Mouse (Mus musculus): ENCODE measurements around the gene S100a13.

S100a13 gene

DNA sequence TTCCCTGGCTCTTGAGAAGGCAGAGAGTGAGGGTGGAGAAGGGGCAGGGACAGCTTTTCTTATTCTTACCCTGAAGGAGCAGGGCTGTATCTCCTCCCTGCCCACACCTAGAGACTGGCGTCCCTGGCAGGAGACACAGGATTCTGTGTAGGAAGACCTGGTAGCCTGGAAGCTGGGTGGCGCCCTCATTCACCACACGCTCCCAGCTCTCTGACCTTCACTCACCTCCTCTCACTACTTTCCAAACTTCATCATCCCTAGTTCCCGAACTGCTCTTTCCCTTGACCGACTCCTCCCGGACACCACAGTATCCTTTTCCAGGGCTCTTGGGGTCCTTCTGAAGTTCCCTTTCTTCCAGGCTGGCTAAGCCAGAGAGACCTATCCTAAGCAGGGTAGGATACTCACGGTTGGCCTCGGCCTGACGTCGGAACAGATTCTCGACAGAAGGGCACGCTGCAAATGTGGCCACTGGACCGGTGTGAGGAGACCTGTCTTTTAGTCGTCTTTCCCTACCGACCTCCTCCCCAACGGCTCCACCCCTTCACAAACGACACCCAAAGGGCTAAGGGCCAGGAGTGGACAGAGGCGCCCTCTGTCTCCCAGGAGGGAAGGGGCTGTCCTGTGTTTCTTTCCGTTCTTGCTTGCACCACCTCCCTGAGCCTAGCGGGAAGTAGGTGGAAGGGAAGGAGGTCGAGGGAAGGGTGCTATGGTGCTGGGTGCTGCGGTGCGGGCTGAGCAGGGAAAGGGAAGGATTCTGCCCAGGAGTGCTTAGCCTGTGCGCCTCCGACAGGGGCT, at the start of gene S100a13, which contains the start of gene S100a1:
S100a13 (plus strand) TSS at position 640 of the 795 bp plus-strand sequence.
S100a1 (minus strand) TSS at position 597 of the 795 bp plus-strand sequence.
- peak; percentile 52 for DNase-seq

DNA sequence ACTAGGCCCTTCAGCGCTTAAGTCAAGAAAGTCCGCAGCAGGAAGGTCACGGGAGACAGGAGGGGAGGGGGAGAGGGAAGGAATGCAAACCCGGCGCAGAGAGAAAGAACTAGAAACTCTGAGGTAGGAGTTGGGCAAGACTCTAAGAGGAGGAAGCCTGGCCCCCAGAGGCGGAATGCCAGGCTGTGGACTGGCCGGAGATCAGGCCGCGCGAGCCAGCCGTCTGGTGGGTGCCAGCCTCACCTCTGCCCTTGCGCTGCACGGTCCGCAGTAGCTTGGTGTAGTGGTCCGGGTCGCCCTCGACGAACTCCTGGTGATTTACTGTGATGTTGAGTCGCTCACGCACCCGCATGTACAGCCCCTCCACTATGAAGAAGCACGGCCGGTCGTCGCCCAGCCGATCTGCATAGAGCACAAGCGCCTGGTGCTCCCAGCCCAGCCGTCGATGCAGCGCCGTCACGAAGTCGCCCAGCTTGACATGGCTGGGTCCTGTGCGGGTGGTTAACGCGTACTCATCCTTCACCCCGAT, 49.6 kb upstream of the S100a13 start:
- DNase-seq: no peak

DNA sequence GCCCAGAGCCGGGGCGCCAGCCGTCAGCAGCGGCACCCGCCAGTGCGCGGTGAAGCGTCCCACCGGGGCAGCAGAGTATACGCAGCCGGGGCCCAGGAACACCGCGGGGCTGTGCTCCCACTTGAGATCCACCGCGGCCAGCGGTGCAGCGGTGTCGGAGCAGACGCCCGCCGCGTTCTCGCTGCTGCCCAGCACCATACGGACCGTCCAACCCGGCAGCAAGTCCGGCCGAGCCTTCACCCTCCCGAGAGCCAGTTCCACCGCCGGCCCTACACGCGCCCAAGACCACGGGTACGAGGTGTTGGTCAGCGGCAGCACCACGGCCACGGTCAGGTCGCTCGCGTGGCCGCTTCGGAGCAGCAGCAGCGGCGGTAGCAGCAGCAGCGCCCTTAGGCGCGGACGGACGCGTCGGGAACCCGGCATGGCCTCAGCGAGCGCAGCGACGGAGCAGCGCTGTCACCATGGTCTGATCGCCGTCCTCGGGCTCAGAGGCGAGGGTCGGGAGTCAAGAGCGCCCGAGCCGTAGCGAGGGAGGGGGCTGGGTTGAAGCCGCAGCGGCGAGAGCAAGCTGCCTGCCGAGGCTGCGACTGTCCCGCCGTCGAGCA, 49.1 kb upstream of the S100a13 start:
- DNase-seq: no peak

DNA sequence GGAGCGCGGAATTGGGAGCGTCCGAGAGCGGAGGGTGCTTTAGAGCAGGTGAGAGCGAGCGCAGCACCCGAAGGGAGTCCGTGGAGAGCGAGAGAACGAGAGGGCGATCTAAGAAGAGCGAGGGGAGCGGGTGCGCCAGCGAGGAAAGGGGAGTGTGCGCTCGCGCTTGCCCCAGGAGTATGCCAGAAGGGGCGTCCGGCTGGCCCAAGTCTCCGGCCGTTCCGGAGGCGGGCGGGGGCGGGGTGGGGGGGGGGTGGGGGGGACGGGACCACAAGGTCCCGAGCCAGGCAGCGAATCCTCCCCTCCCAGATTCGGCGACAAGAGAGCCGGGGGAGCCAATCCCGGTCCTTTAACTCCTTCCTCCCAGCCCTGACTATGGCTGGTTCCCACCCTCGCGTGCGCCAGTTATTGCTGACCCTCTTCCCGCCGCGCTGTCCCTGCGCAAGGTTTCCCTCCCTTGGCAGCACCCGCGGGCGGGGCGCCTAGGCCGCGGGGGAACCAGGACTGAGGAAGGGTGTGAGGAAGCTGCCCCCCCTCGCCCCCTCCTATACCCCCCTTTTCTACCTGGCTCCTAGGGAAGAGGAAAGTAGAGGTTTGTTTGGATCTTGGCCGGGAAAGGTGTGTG, 48.4 kb upstream of the S100a13 start, which contains the start of gene Npr1:
Npr1 (minus strand) TSS at position 181 of the 625 bp plus-strand sequence.
- DNase-seq: peak; percentile 21

DNA sequence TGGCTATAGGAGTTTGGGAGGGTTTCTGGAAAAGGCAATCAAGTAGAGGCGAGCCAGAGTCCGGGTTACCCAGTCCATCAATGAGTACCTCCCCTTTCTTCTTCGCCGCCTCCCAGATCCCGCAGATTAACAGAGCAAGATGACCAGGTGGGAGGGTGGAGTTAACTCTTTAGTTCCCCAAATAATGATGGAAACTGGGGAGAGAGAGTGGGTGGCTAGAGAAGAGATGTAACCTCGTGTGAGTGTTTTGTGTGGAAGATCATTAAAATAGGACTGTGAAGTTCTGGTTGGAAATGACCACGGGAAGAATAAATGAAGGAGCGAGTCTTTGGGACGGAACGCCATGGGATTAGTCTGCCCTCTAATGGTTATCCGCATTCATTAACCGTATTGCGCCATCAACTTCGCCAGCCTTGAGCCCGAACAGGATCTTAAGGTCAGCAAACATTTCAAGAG, 47.9 kb upstream of the S100a13 start:
- DNase-seq: peak; percentile 43

DNA sequence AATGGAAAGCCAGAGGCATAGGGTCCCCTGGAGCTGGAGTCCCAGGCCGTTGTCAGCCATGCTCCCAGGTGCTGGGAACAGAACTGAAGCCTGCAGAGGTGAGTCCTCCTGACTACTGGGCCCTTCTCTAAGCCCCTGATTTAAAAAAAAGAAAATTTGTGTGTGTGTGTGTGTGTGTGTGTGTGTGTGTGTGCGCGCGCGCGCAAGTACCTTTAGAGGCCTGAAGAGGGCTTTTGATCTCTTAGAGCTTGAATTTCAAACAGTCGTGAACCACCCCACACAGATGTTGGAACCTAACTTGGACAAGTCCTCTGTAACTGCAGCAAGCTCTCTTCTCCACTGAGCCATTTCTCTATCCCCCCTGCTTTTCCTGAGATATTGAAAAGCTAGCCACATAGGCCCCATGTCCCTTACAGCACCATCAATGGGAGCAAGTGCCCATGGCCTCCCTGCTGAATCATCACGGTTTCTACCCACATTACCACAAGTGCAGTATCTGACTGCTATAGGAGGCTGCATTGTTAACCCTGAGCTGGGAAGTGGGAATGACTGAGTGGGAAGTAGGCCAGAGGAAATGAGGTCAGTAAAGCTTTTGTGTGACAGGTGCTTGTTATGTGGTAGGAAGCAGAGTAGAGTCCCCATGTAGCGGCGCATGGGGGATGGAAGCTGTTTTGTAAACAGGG, 46.5 kb upstream of the S100a13 start:
- DNase-seq: no peak

DNA sequence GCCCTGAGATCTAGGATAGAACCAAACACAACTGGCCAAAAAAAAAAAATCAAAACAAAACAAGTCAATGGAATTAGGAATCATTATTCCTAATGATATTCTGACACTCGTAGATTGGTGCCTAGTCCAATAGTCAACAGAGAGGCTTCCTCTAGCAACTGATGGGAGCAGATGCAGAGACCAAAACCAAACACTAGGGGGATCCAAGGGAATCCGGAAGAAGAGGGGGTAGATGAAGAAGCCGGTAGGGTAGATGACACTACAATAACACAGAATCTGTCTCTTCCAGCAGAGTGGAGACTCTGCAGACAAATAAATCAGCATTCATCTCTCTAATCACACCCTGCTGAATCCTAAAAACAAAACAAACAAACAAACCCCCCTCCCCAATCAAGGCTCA, 42.0 kb upstream of the S100a13 start:
- no peak for DNase-seq

DNA sequence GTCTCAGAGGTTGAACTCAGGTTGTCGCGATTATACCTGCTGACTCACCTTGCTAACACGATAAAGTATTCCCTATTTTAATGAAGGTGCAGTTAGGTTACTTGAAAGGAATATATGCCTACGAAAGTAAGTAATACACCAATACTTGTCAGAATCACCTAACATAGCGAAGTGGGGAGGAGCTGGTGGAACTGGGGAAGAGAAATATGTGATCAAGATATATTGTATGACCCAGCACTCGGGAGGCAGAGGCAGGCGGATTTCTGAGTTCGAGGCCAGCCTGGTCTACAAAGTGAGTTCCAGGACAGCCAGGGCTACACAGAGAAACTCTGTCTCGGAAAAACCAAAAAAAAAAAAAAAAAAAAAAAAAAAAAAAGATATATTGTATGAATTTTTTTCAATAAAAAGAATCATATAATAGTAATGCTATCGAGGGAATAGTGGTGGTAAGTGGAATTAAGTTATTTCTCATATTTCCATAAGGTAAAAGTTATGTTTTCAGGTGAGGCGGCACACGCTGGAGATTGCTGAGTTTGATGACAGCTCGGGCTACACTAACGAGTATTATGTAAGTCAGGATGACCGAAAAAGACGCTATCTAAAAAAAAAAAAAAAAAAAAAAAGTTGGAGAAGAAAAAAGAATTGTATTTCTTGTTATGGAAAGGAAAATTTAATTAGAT, 38.9 kb upstream of the S100a13 start:
- peak; percentile 52 for DNase-seq

DNA sequence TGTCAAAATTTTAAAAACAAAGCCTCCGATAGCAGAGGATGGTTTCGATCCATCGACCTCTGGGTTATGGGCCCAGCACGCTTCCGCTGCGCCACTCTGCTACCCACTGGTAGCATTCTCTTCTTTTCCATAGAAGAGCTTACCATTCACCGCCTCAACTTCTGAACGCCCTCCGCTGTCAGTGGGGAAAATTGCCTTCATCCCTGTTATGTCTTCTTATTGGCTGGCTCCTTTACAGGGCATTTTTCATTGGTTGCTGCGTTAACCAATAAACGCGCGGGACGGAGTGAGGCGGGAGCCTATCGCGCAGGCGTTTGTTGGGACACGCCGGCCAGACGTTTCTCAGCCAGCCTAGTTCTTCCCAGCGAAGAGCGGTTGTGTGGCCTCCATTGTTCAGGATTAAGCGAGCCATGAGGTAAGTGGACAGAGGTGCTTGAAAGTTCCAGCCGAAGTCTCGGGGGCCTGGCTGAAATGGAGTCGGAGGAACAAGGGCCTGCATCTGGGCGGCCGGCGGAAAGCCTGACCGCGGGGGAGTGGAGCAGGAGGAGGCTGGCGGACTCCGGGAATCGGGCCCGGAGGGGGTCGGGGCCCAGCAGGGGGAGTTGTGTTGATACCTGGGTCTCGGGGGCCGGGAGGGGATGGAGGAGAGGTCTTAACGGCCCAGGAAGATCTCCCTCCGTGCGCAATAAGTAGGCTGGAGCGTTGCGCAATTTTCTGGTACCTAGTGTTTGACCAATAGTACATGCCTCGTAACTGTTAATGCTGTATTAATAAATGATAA, 38.2 kb upstream of the S100a13 start, which contains the start of gene Ilf2:
Ilf2 (plus strand) TSS at position 296 of the 781 bp plus-strand sequence.
- peak; percentile 98 for DNase-seq

DNA sequence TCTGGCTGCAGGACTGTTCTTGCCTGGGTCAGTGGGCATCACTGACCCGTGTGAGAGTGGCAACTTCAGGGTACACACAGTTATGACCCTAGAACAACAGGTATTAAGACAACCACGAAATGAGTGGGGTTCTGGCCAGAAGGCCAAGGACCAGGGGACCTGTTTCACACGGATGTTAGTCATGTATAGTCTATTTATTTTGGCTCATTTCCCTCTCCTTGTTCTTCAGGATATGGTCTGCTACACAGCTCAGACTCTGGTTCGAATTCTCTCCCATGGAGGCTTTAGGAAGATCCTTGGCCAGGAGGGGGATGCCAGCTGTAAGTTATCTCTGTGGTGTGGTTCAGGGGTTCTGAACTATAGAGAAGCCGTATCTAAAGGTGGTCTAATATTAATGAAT, 27.2 kb upstream of the S100a13 start:
- DNase-seq: no peak

DNA sequence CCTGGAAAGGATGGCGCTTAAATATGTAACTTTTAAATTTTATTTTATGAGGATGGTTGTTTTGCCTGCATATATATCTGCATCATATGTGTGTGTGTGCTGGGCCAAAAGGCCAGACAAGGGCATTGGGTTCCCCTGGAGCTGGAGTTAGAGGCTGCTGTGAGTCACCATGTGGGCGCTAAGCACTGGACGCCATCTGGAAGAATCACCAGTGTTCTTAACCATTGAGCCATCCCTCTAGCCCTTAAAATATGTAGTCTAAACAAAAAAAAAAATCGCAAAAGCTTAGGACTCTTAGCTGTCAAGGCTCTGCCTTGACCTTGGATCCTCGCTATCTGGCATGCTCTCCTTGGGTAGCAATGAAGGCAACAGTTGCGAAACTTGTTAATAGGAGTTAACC, 25.7 kb upstream of the S100a13 start:
- no peak for DNase-seq

DNA sequence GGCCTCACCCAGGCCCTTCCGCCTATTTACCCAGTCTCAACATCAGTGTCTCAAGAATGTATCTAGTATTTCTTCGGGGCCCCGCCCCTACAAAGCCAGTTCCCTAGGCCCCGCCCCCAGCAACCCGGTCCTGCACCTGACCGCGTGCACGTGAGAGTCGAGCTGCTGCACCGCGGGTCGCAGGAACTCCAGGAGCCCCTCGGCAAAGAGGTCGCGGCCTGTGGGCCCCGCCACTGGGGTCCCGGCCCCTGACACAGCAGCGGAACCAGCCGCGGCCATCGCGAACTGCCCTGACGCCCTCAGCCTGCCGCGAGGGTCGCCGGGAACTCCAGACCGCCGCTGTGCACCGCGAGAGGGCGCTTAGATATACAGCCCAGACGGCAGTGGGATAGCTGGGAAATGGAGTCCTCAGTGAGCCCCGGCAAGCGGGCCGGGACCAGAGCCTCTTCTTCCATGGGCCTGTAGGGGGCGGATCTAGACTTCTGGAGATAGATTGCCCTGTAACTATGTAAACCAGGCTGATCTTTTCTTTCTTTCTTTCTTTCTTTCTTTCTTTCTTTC, 23.5 kb upstream of the S100a13 start, which contains the start of gene Snapin:
Snapin (minus strand) TSS at position 338 of the 561 bp plus-strand sequence.
- peak; percentile 94 for DNase-seq

DNA sequence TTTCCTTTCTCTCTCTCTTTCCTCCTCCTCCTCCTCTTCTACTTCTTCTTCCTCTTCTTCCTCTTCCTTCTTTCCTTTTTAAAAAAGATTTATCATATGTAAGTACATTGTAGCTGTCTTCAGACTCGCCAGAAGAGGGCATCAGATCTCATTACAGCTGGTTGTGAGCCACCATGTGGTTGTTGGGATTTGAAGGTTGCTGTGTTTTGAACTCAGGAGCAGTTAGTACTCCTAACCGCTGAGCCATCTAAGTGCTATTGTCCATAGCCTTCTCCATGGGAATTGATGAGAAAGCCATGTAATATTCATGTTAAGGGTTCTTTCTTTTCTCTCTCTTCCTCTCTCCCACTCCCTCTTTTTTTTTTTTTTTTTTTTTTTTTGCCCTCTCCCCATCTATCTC, 22.9 kb upstream of the S100a13 start:
- peak; percentile 47 for DNase-seq

DNA sequence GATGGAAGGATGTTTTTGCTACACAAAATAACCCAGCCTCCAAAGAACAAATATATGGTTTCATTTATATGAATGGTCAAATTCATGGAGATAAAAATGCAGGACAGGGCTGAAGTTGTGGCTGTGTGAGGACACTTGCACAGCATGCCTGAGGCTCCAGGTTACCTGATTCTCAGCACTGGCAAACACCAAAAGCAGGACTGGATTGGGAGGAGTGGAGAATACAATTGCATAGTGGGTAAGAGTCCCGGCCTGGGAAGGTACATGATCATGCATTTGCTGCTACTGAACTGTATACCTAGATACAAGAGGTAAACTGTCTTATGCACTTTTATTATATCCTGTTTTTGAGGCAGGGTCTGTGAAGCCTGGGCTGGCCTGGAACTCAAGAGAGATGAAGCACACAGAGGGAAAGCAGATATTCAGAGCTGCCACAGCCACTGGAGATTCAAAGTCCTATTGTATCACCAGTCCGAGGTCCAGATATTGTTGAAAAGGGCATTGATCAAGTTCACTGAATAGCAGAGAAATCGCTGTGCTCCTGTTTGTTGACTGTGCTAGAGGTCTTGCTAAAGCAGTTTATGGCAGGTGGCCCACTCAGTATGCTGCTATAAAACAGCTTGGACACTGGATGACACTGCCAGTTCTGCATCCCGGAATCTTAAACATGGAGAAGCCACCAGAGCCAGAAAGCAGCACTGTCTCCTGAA, 20.2 kb upstream of the S100a13 start:
- DNase-seq: no peak

DNA sequence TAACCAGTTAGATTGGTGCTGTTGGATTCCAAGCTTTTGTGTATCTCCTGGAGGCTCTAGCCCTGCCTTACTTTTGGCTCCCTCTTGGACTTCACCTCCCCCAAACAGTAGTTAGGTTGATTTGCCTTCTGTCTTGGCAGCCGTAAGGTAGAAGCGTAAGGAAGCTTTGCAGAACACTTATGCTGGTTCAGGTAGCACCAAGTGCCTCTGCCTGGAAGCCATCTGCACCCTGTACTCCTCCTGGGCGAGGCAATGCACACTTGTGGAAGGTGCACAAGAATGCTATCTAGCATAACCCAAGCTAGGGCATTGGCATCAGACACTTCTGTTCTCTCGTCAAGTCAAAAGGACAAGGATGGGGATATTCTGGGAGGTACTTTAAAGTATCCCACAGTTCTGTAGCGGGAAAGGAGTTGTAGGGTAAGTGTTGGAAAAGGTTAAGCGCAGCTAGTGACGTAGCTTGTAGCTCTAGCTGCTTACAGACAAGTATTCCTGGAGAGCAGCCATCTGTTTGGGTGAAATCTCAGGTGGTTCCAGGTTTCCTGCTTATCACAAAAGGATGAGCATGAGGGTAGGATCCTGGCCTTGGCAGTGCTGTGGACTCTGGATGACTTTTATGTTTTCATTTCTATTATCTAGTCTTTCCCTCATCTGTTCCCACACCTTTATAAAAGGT, 18.2 kb upstream of the S100a13 start:
- DNase-seq: peak; percentile 11

DNA sequence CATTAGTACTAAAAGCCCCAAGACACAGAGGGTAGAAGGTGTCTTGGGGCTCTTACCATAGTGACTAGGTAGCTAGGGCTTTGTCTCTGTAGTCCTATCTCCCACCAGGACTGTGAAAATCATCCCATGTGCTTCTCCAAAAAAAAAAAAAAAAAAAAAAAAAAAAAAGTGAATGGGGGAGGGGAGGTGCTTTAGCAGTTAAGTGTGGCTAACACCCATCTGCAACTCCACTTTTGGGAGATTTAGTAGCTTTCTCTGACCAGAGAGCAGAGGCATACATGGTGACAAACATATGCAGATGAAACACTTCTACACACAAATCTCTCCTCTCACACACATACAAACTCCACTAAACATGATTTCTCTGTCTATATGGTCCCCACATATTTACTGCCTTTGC, 16.6 kb upstream of the S100a13 start:
- no peak for DNase-seq

DNA sequence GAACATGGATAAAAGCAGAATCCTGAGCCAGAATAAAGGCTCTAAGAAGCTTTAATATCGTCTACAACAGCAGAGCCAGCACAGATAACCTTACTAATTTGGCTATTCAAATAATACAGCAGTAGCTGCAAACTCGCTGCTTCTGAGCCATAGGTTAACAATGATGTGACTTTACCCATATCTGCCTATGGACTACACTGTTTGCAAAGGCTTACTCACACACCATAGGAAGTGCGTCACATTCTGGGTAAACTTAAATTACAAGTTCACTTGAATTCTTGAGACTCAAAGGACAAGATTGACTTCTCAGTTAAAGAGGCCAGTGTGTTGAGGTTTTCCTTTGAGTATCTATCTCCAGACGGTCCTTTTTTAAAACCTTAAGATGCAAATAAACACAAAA, 10.8 kb upstream of the S100a13 start:
- no peak for DNase-seq

DNA sequence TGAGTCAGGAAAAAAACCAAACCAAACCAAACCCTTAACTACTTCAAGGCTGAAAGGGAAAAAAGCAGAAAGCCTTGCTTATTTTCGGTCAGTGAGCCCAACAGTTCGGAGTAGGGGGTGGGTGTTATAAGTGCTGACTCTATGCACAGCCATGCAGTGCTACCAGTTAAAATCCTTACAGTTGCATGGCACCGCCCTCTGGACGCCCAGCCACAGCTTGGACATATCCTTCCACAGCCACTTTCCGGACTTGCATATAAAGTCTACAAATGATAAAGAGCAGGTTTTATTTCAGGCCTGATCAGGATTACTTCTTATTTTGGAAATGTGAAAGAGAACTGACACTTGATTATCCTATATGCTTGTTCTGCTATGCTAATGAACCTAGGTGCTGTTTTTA, 9.0 kb upstream of the S100a13 start:
- DNase-seq: no peak

DNA sequence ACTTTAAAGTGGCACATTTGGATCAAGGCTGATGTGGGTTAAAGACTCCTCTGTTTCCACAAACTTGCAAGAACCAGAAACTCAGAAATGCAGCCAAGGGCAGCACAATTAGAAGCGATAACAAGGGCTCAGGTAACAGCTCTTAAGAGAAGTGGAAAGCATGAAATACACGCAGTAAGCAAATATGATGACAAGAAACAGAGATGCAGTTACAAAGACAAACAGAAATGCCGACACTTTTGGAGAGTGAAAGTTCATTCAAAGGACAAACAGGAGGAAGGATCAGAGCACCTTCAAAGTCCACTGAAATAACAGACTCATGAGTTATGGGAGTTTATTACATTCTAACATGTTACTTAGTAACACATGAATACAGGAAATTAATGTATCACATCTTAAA, 7.9 kb upstream of the S100a13 start:
- DNase-seq: no peak
